Mouse (Mus musculus): ENCODE data around the gene Tmem215. TPM values are rescaled to one million over a fixed set of nuclear protein-coding genes. Genes with fewer than 3 reads are reported as not detected.

Gene Tmem215
- total RNA-seq, 2 experiments from 2014 or later: 0.71 to 1.1 TPM

Other genes starting within 250 kb of the Tmem215 start
- gene Ddx58, start 232.4 kb upstream of the Tmem215 start, total RNA-seq (2015): 6.7 and 13.3 TPM in 2 replicates
- 8.2 and 9.8 TPM in 2 replicates for gene Ddx58, start 232.4 kb upstream of the Tmem215 start, total RNA-seq (2017)
- gene Smim27, start 202.6 kb upstream of the Tmem215 start, total RNA-seq (2015): 9.6 and 16.7 TPM in 2 replicates
- gene Smim27, start 202.6 kb upstream of the Tmem215 start, total RNA-seq (2017): 3.6 and 5.6 TPM in 2 replicates
- gene Topors, start 202.3 kb upstream of the Tmem215 start, total RNA-seq (2015): 45.4 and 56.3 TPM in 2 replicates
- gene Topors, start 202.3 kb upstream of the Tmem215 start, total RNA-seq (2017): 77.6 and 82.4 TPM in 2 replicates
- 151 and 167 TPM in 2 replicates for gene Ndufb6, start 192.8 kb upstream of the Tmem215 start, total RNA-seq (2015)
- 52.2 and 66.9 TPM in 2 replicates for gene Ndufb6, start 192.8 kb upstream of the Tmem215 start, total RNA-seq (2017)
- gene Aptx, start 231.0 kb downstream of the Tmem215 start, total RNA-seq (2015): 11.3 and 21.4 TPM in 2 replicates
- 11.2 and 16.5 TPM in 2 replicates for gene Aptx, start 231.0 kb downstream of the Tmem215 start, total RNA-seq (2017)
- 156 and 168 TPM in 2 replicates for gene Dnaja1, start 250.0 kb downstream of the Tmem215 start, total RNA-seq (2015)
- gene Dnaja1, start 250.0 kb downstream of the Tmem215 start, total RNA-seq (2017): 332 and 482 TPM in 2 replicates

All from megakaryocyte progenitor cell, adult 5-6 weeks (primary cell).